Mouse (Mus musculus) kidney, embryonic 16.5 days (tissue): ENCODE results near the gene Tprn. TPM values are rescaled to one million over a fixed set of nuclear protein-coding genes. Genes with fewer than 3 reads are reported as not detected.

Experiments
- ATAC-seq: fragments of 200-750 bp; cut with Nextera tagmentation; 2 replicates; pipeline ENCODE4 v1.8.0; 2017; ENCODE audit warnings: moderate TSS enrichment; ENCODE audit not compliant: low FRiP score, low TSS enrichment
- H3K27ac ChIP-seq: fragments of 300-500 bp; sonication (generic); 2 replicates; pipeline ENCODE4 v1.5.1; 2014; ENCODE audit warnings: low read length
- H3K27me3 ChIP-seq: fragments of 300-500 bp; sonication (generic); 2 replicates; pipeline ENCODE4 v1.6.1; 2014; ENCODE audit warnings: low read length, control low read depth, mixed read lengths; ENCODE audit not compliant: insufficient read depth
- H3K36me3 ChIP-seq: fragments of 300-500 bp; sonication (generic); 2 replicates; pipeline ENCODE4 v1.6.1; 2014; ENCODE audit warnings: low read length, control low read depth, mixed read lengths; ENCODE audit not compliant: insufficient read depth
- H3K4me1 ChIP-seq: fragments of 300-500 bp; sonication (generic); 2 replicates; pipeline ENCODE4 v1.6.1; 2014; ENCODE audit warnings: low read length, control low read depth, mixed read lengths; ENCODE audit not compliant: insufficient read depth
- H3K4me2 ChIP-seq: fragments of 300-500 bp; sonication (generic); replicated peaks from 2 replicates; pipeline ENCODE4 v1.6.1; 2014; ENCODE audit warnings: low read depth, low read length
- H3K4me3 ChIP-seq: fragments of 300-500 bp; sonication (generic); 2 replicates; pipeline ENCODE4 v1.5.1; 2014; ENCODE audit warnings: mild to moderate bottlenecking, low read length
- H3K9ac ChIP-seq: fragments of 300-500 bp; sonication (generic); replicated peaks from 2 replicates; pipeline ENCODE4 v1.6.1; 2014; ENCODE audit warnings: low read length
- H3K9me3 ChIP-seq: fragments of 300-500 bp; sonication (generic); 2 replicates; pipeline ENCODE4 v1.6.1; 2016; ENCODE audit warnings: low read length, control low read depth
- WGBS: fragments of 180-500 bp; shearing (Covaris S2); extraction: QIAGEN DNeasy Blood & Tissue Kit; methylation state at CpG from one replicate; pipeline ENCODE4 v1.1.7; 2014; 5-methylcytosine and 5-hydroxymethylcytosine counted together
- polyA plus RNA-seq: library from polyadenylated mRNA; unstranded; fragments of >200 nt; fragmentation: Nextera tagmentation; extraction: Ambion mirVana; gene quantifications from 2 replicates; pipeline ENCODE4 v1.2.1, GENCODE M21; 2015

The Tprn gene
- polyA plus RNA-seq, 1 experiment from 2014 or later = 12.1 TPM

- Histone ChIP-seq H3K4me2 (peak overlapping the region; percentile 99), H3K4me3 (peak overlapping the region; percentile 88), H3K36me3 (no peaks in the 10 kb centered on the region), H3K9me3 (no peaks in the 10 kb centered on the region), H3K27ac (0 out of 2 replicates have a peak overlapping the region, but pooled peaks have one; percentile 39), H3K4me1 (peaks cover 34% of the 10 kb centered on the region), H3K9ac (peak overlapping the region; percentile 76), H3K27me3 (no peaks in the 10 kb centered on the region)
- ATAC-seq = peak; percentile 10; the same call in 1 of the 2 replicates
- under 1% methylated on average over 82 of the region's 82 CpGs for WGBS
Measured at GRCm38 (mm10) chr2:25262795-25263622, 591 bp downstream of the Tprn start.

- 21% methylated on average over 12 of the region's 12 CpGs for WGBS
- no peaks in the 10 kb centered on the region for H3K27me3 ChIP-seq
- H3K9me3 ChIP-seq = no peaks in the 10 kb centered on the region
- ATAC-seq = no peak
- 0 out of 2 replicates have a peak, but pooled peaks cover 2% of the 10 kb centered on the region for H3K36me3 ChIP-seq
- no peak overlapping the region for H3K27ac ChIP-seq
- peak overlapping the region; percentile 99 for H3K4me2 ChIP-seq
- H3K4me1 ChIP-seq = peaks cover 34% of the 10 kb centered on the region
- peak overlapping the region; percentile 76 for H3K9ac ChIP-seq
- peak overlapping the region; percentile 88 for H3K4me3 ChIP-seq
Measured at GRCm38 (mm10) chr2:25263623-25264285, 1.3 kb downstream of the Tprn start.

- H3K36me3 ChIP-seq = peaks cover 6% of the 10 kb centered on the region; the same call in 1 of the 2 replicates
- H3K4me3 ChIP-seq = peak overlapping the region; percentile 88; the same call in 1 of the 2 replicates
- no peak for ATAC-seq
- H3K9ac ChIP-seq = peak overlapping the region; percentile 76; the same call in 1 of the 2 replicates
- 73% methylated on average over 5 of the region's 5 CpGs for WGBS
- H3K27me3 ChIP-seq = no peaks in the 10 kb centered on the region
- peak overlapping the region; percentile 99 for H3K4me2 ChIP-seq
- H3K27ac ChIP-seq = no peak overlapping the region
- no peaks in the 10 kb centered on the region for H3K9me3 ChIP-seq
- peaks cover 34% of the 10 kb centered on the region for H3K4me1 ChIP-seq
Measured at GRCm38 (mm10) chr2:25264286-25264660, 1.9 kb downstream of the Tprn start.

GRCm38 (mm10) chr2:25264851-25265250 lies 2.4 kb downstream of the Tprn start:
- peak overlapping the region; percentile 99; the same call in 1 of the 2 replicates for H3K4me2 ChIP-seq
- H3K9ac ChIP-seq = no peak overlapping the region
- no peak for ATAC-seq
- peaks cover 34% of the 10 kb centered on the region for H3K4me1 ChIP-seq
- H3K27ac ChIP-seq = no peak overlapping the region
- no peaks in the 10 kb centered on the region for H3K9me3 ChIP-seq
- H3K4me3 ChIP-seq = 0 out of 2 replicates have a peak overlapping the region, but pooled peaks have one; percentile 88
- H3K36me3 ChIP-seq = peaks cover 12% of the 10 kb centered on the region
- no peaks in the 10 kb centered on the region for H3K27me3 ChIP-seq
- WGBS = 55% methylated on average over 3 of the region's 3 CpGs

- H3K27ac ChIP-seq = no peak overlapping the region
- H3K9ac ChIP-seq = peak overlapping the region; percentile 36; the same call in 1 of the 2 replicates
- H3K4me1 ChIP-seq = peaks cover 35% of the 10 kb centered on the region
- peak overlapping the region; percentile 24 for H3K4me2 ChIP-seq
- H3K4me3 ChIP-seq = peak overlapping the region; percentile 1; the same call in 1 of the 2 replicates
- ATAC-seq = no peak
- H3K9me3 ChIP-seq = no peaks in the 10 kb centered on the region
- peaks cover 22% of the 10 kb centered on the region for H3K36me3 ChIP-seq
- WGBS = 62% methylated on average over 6 of the region's 6 CpGs
- H3K27me3 ChIP-seq = no peaks in the 10 kb centered on the region
Measured at GRCm38 (mm10) chr2:25265897-25266656, 3.7 kb downstream of the Tprn start.

- H3K9me3 ChIP-seq = no peaks in the 10 kb centered on the region
- no peak for ATAC-seq
- H3K27me3 ChIP-seq = no peaks in the 10 kb centered on the region
- peaks cover 42% of the 10 kb centered on the region for H3K4me1 ChIP-seq
- no peak overlapping the region for H3K4me3 ChIP-seq
- H3K27ac ChIP-seq = no peak overlapping the region
- H3K9ac ChIP-seq = 0 out of 2 replicates have a peak overlapping the region, but pooled peaks have one; percentile 33
- peaks cover 22% of the 10 kb centered on the region for H3K36me3 ChIP-seq
- peak overlapping the region; percentile 24 for H3K4me2 ChIP-seq
- WGBS = 30% methylated on average over 2 of the region's 2 CpGs
Measured at GRCm38 (mm10) chr2:25266720-25267119, 4.3 kb downstream of the Tprn start.

GRCm38 (mm10) chr2:25267241-25267640 lies 4.8 kb downstream of the Tprn start:
- peaks cover 22% of the 10 kb centered on the region for H3K36me3 ChIP-seq
- no peak overlapping the region for H3K4me2 ChIP-seq
- H3K9ac ChIP-seq = no peak overlapping the region
- H3K27me3 ChIP-seq = no peaks in the 10 kb centered on the region
- ATAC-seq = no peak
- H3K4me3 ChIP-seq = no peak overlapping the region
- H3K9me3 ChIP-seq = no peaks in the 10 kb centered on the region
- H3K4me1 ChIP-seq = peaks cover 42% of the 10 kb centered on the region
- no peak overlapping the region for H3K27ac ChIP-seq

- Histone ChIP-seq H3K9ac (no peak overlapping the region), H3K27ac (no peak overlapping the region), H3K4me2 (no peak overlapping the region), H3K27me3 (no peaks in the 10 kb centered on the region), H3K4me3 (no peak overlapping the region), H3K4me1 (peaks cover 42% of the 10 kb centered on the region), H3K9me3 (no peaks in the 10 kb centered on the region), H3K36me3 (peaks cover 22% of the 10 kb centered on the region)
- WGBS = 69% methylated on average over 4 of the region's 4 CpGs
- no peak for ATAC-seq
Measured at GRCm38 (mm10) chr2:25267746-25268309, 5.4 kb downstream of the Tprn start.

GRCm38 (mm10) chr2:25271827-25272511 lies 9.6 kb downstream of the Tprn start, which contains the start of the genes Ssna1 and Anapc2:
Gene Ssna1, minus strand, starts transcription at chr2:25272438.
Gene Anapc2, plus strand, starts transcription at chr2:25272478.
- no peaks in the 10 kb centered on the region for H3K27me3 ChIP-seq
- under 1% methylated on average over 47 of the region's 55 CpGs for WGBS
- H3K4me1 ChIP-seq = peaks cover 27% of the 10 kb centered on the region
- no peaks in the 10 kb centered on the region for H3K9me3 ChIP-seq
- peak within 1 kb of the TSS; percentile 84 for H3K27ac ChIP-seq
- H3K4me3 ChIP-seq = peak within 1 kb of the TSS; percentile 78
- peak within 1 kb of the TSS; percentile 97 for H3K4me2 ChIP-seq
- peaks cover 55% of the 10 kb centered on the region for H3K36me3 ChIP-seq
- ATAC-seq = peak; percentile 96
- H3K9ac ChIP-seq = peak within 1 kb of the TSS; percentile 92
